Mouse (Mus musculus) right cerebral cortex, postnatal 36 days (tissue): ENCODE data around the gene Mapk1ip1.
A peak's percentile ranks its signal among the peaks of the same experiment; 100 is the strongest.

Experiments
- DNase-seq, 2 experiments: peaks; one replicate each; pipeline ENCODE4 v3.0.0; 2022; ENCODE audit warnings: low spot score in 2 of 2, mixed read lengths in 1 of 2

The Mapk1ip1 gene

GRCm38 (mm10) chr7:138845544-138846391 lies at the start of gene Mapk1ip1, which contains the start of gene Ppp2r2d:
Mapk1ip1 (minus strand) TSS chr7:138846273.
Ppp2r2d (plus strand) TSS chr7:138846079.
- DNase-seq: peak; percentile 92 to 93

- DNase-seq: no peak
Observed at GRCm38 (mm10) chr7:138885365-138886289, 39.6 kb upstream of the Mapk1ip1 start.

GRCm38 (mm10) chr7:138883724-138884123 lies 37.7 kb upstream of the Mapk1ip1 start:
- DNase-seq: no peak

- DNase-seq: no peak
Observed at GRCm38 (mm10) chr7:138875031-138875430, 29.0 kb upstream of the Mapk1ip1 start.

- no peak for DNase-seq
Observed at GRCm38 (mm10) chr7:138872956-138873355, 26.9 kb upstream of the Mapk1ip1 start.

- no peak for DNase-seq
Observed at GRCm38 (mm10) chr7:138868316-138868715, 22.2 kb upstream of the Mapk1ip1 start.

GRCm38 (mm10) chr7:138867286-138867685 lies 21.2 kb upstream of the Mapk1ip1 start:
- DNase-seq: no peak

- DNase-seq: no peak
Observed at GRCm38 (mm10) chr7:138864776-138865175, 18.7 kb upstream of the Mapk1ip1 start.

- DNase-seq: no peak
Observed at GRCm38 (mm10) chr7:138863950-138864572, 18.0 kb upstream of the Mapk1ip1 start.

- no peak for DNase-seq
Observed at GRCm38 (mm10) chr7:138856670-138857069, 10.6 kb upstream of the Mapk1ip1 start.

- DNase-seq: no peak
Observed at GRCm38 (mm10) chr7:138854201-138854600, 8.1 kb upstream of the Mapk1ip1 start.

- DNase-seq: no peak
Observed at GRCm38 (mm10) chr7:138853417-138854031, 7.5 kb upstream of the Mapk1ip1 start.

- DNase-seq: no peak
Observed at GRCm38 (mm10) chr7:138850083-138850482, 4.0 kb upstream of the Mapk1ip1 start.

- DNase-seq: no peak
Observed at GRCm38 (mm10) chr7:138848028-138848920, 2.2 kb upstream of the Mapk1ip1 start.

- no peak for DNase-seq
Observed at GRCm38 (mm10) chr7:138847316-138848027, 1.4 kb upstream of the Mapk1ip1 start.

- peak in 1 of 2 experiments; percentile 42 for DNase-seq
Observed at GRCm38 (mm10) chr7:138846502-138846991, 474 bp upstream of the Mapk1ip1 start.

GRCm38 (mm10) chr7:138845111-138845510 lies 962 bp downstream of the Mapk1ip1 start:
- DNase-seq: no peak

- DNase-seq: no peak
Observed at GRCm38 (mm10) chr7:138843421-138843820, 2.7 kb downstream of the Mapk1ip1 start.

- DNase-seq: no peak
Observed at GRCm38 (mm10) chr7:138841436-138842151, 4.5 kb downstream of the Mapk1ip1 start.
